Mouse (Mus musculus) cerebellum, adult 2 months (tissue): ENCODE measurements at regions not wholly inside any gene's neighbourhood (a gene's known extent, or its start where the extent isn't known, plus 50 kb on each side); places are given as distances from the start of the nearest gene placed in this dataset.

Source experiments
- DNase-seq, 2 experiments: peaks; one replicate each; pipeline ENCODE4 v3.0.0; 2021
- H3K27ac ChIP-seq: fragments of 200-500 bp; 2 replicates; pipeline ENCODE4 v1.5.1; 2012; ENCODE audit warnings: low read length, control low read depth, inconsistent platforms; ENCODE audit not compliant: insufficient read depth
- H3K27me3 ChIP-seq: fragments of 200-500 bp; 2 replicates; pipeline ENCODE4 v1.6.1; 2012; ENCODE audit warnings: inconsistent platforms, mild to moderate bottlenecking, low read length, moderate library complexity; ENCODE audit not compliant: control insufficient read depth, insufficient read depth
- H3K4me1 ChIP-seq: fragments of 200-500 bp; 2 replicates; pipeline ENCODE4 v1.6.1; 2011; ENCODE audit warnings: low read length; ENCODE audit not compliant: control insufficient read depth, insufficient read depth
- H3K4me3 ChIP-seq: fragments of 200-500 bp; replicated peaks from 2 replicates; pipeline ENCODE3; 2011; ENCODE audit warnings: mild to moderate bottlenecking, low read depth, low read length, control low read depth; ENCODE audit not compliant: insufficient read depth
- CTCF ChIP-seq: fragments of 200-500 bp; IDR thresholded peaks from 2 replicates; pipeline ENCODE4 v1.5.1; 2011; ENCODE audit warnings: low read depth, mild to moderate bottlenecking, control low read depth, low read length, moderate library complexity, borderline replicate concordance; ENCODE audit not compliant: insufficient read depth
- POLR2A ChIP-seq: fragments of 200-500 bp; IDR thresholded peaks from 2 replicates; pipeline ENCODE4 v1.6.1; 2011; ENCODE audit warnings: low read length, control low read depth, borderline replicate concordance; ENCODE audit not compliant: insufficient read depth
- WGBS: fragments of 180-500 bp; shearing (Covaris S2); methylation state at CpG from one replicate; pipeline ENCODE4 v1.1.7; 2018; 5-methylcytosine and 5-hydroxymethylcytosine counted together

- no peak overlapping the region for H3K4me3 ChIP-seq
- no peak overlapping the region for H3K27ac ChIP-seq
- H3K27me3 ChIP-seq: no peaks in the 10 kb centered on the region
- peak; percentile 11 to 25 for DNase-seq
- TF ChIP-seq POLR2A: no peak
- TF ChIP-seq CTCF: no peak
- no peaks in the 10 kb centered on the region for H3K4me1 ChIP-seq
These were observed 176.1 kb downstream of the Atp6ap1l start for GRCm38 (mm10) chr13:90729078-90729477.

- H3K4me3 ChIP-seq: no peak overlapping the region
- WGBS: 80% methylated on average over 4 of the region's 4 CpGs
- H3K27ac ChIP-seq: no peak overlapping the region
- H3K27me3 ChIP-seq: no peaks in the 10 kb centered on the region
- DNase-seq: no peak
- no peaks in the 10 kb centered on the region for H3K4me1 ChIP-seq
- TF ChIP-seq CTCF: no peak
- TF ChIP-seq POLR2A: no peak
These were observed 177.3 kb downstream of the Atp6ap1l start for GRCm38 (mm10) chr13:90727816-90728215.

- Histone ChIP-seq H3K4me3 (no peak overlapping the region), H3K27me3 (no peaks in the 10 kb centered on the region), H3K4me1 (no peaks in the 10 kb centered on the region), H3K27ac (no peak overlapping the region)
- DNase-seq: no peak
- TF ChIP-seq CTCF (no peak), POLR2A (no peak)
- 84% methylated on average over 10 of the region's 10 CpGs for WGBS
These were observed 179.9 kb downstream of the Atp6ap1l start for GRCm38 (mm10) chr13:90725053-90725827.

- Histone ChIP-seq H3K27ac (no peak overlapping the region), H3K4me1 (no peaks in the 10 kb centered on the region), H3K4me3 (no peak overlapping the region), H3K27me3 (no peaks in the 10 kb centered on the region)
- TF ChIP-seq CTCF (no peak), POLR2A (no peak)
- DNase-seq: no peak
- 94% methylated on average over 3 of the region's 3 CpGs for WGBS
These were observed 180.6 kb downstream of the Atp6ap1l start for GRCm38 (mm10) chr13:90724598-90724997.

- TF ChIP-seq CTCF (no peak), POLR2A (no peak)
- no peaks in the 10 kb centered on the region for H3K27me3 ChIP-seq
- no peak overlapping the region for H3K4me3 ChIP-seq
- no peaks in the 10 kb centered on the region for H3K4me1 ChIP-seq
- no peak for DNase-seq
- 36% methylated on average over 3 of the region's 3 CpGs for whole genome bisulfite sequencing
- H3K27ac ChIP-seq: no peak overlapping the region
These were observed 181.6 kb downstream of the Atp6ap1l start for GRCm38 (mm10) chr13:90723533-90723898.

GRCm38 (mm10) chr13:90722599-90723532, 182.3 kb downstream of the Atp6ap1l start:
- Histone ChIP-seq H3K27me3 (no peaks in the 10 kb centered on the region), H3K27ac (no peak overlapping the region), H3K4me3 (no peak overlapping the region), H3K4me1 (no peaks in the 10 kb centered on the region)
- DNase-seq: no peak
- WGBS: 66% methylated on average over 8 of the region's 8 CpGs
- TF ChIP-seq CTCF: no peak
- no peak for TF ChIP-seq POLR2A

GRCm38 (mm10) chr13:90684324-90684723, 220.8 kb downstream of the Atp6ap1l start:
- no peak overlapping the region for H3K27ac ChIP-seq
- no peak for DNase-seq
- 78% methylated on average over 2 of the region's 2 CpGs for WGBS
- no peaks in the 10 kb centered on the region for H3K4me1 ChIP-seq
- no peaks in the 10 kb centered on the region for H3K27me3 ChIP-seq
- no peak for TF ChIP-seq POLR2A
- no peak overlapping the region for H3K4me3 ChIP-seq
